8 mouse cellular contexts compared by ENCODE assay signal in genomic region chr10:40969372-40970033, GRCm38 (mm10).
DNase-seq lines count a peak whose midpoint lies in the region; ATAC-seq and TF ChIP-seq lines count a peak whose summit lies in the region.

No protein-coding gene starts in this region.

- peak overlapping the region; percentile 10; the same call in 1 of the 2 replicates for H3K27ac ChIP-seq in left cerebral cortex, adult 2 months
- H3K27ac ChIP-seq in forebrain, embryonic 15.5 days (replicated peaks): peak overlapping the region; percentile 33; the same call in 1 of the 2 replicates

- DNase-seq in left cerebral cortex, adult 2 months (ENCODE audit: extremely low spot score in 1 of 2, low spot score in 2 of 2): no peak
- no peak for DNase-seq in left cerebral cortex, postnatal 14 days (ENCODE audit: low spot score in 2 of 2)
- DNase-seq in cerebellum, postnatal 10 days: peak; percentile 81 to 84
- DNase-seq in mesoderm, embryonic 11.5 days (ENCODE audit: low read depth, low spot score): peak; percentile 51
- DNase-seq in thymus, postnatal 36 days: no peak
- DNase-seq in gastrocnemius, adult 8-10 months (ENCODE audit: low spot score in 2 of 2): no peak
- no peak for DNase-seq in adrenal gland, adult 8-10 months

- intact Hi-C loops in left cerebral cortex, adult 2 months (cut with DNase I): loop anchor here (5.0 kb wide), 2 partner anchors 87 to 317 kb away; partner anchors contain the start of genes Cdc40 and Wasf1
- intact Hi-C loops in left cerebral cortex, postnatal 14 days (cut with DNase I): loop anchor here (5.0 kb wide), 1 partner anchor 317 kb away; no protein-coding TSS in a partner anchor

- WGBS in forebrain, embryonic 15.5 days: 9% methylated on average over 16 of the region's 16 CpGs

- H3K9me3 ChIP-seq in forebrain, embryonic 15.5 days: no peaks in the 10 kb centered on the region

- peak; percentile 65 for ATAC-seq in forebrain, embryonic 15.5 days (replicated peaks)

- peak overlapping the region; percentile 42 for H3K4me3 ChIP-seq in left cerebral cortex, adult 2 months
- H3K4me3 ChIP-seq in forebrain, embryonic 15.5 days: peak overlapping the region; percentile 35

- peaks cover 22% of the 10 kb centered on the region for H3K4me1 ChIP-seq in forebrain, embryonic 15.5 days

- no peaks in the 10 kb centered on the region for H3K36me3 ChIP-seq in forebrain, embryonic 15.5 days

- TF ChIP-seq CTCF in left cerebral cortex, adult 2 months (IDR thresholded peaks at IDR 0.05): no peak

- H3K9ac ChIP-seq in forebrain, embryonic 15.5 days (replicated peaks): peak overlapping the region; percentile 38; the same call in 1 of the 2 replicates

- H3K4me2 ChIP-seq in forebrain, embryonic 15.5 days (replicated peaks): peak overlapping the region; percentile 52

- H3K27me3 ChIP-seq in forebrain, embryonic 15.5 days: no peaks in the 10 kb centered on the region

Comparison
In these comparisons a context has a peak if more than half of its experiments do, and no peak if none do; other contexts are left out.
1. DNase-seq: peak in cerebellum, postnatal 10 days (2 of 2) and mesoderm, embryonic 11.5 days (single experiment); none in left cerebral cortex, adult 2 months (0 of 2), left cerebral cortex, postnatal 14 days (0 of 2), thymus, postnatal 36 days (0 of 2), gastrocnemius, adult 8-10 months (0 of 2) and adrenal gland, adult 8-10 months (single experiment).